ENCODE assay signal across 8 mouse cellular contexts in the genomic region with DNA sequence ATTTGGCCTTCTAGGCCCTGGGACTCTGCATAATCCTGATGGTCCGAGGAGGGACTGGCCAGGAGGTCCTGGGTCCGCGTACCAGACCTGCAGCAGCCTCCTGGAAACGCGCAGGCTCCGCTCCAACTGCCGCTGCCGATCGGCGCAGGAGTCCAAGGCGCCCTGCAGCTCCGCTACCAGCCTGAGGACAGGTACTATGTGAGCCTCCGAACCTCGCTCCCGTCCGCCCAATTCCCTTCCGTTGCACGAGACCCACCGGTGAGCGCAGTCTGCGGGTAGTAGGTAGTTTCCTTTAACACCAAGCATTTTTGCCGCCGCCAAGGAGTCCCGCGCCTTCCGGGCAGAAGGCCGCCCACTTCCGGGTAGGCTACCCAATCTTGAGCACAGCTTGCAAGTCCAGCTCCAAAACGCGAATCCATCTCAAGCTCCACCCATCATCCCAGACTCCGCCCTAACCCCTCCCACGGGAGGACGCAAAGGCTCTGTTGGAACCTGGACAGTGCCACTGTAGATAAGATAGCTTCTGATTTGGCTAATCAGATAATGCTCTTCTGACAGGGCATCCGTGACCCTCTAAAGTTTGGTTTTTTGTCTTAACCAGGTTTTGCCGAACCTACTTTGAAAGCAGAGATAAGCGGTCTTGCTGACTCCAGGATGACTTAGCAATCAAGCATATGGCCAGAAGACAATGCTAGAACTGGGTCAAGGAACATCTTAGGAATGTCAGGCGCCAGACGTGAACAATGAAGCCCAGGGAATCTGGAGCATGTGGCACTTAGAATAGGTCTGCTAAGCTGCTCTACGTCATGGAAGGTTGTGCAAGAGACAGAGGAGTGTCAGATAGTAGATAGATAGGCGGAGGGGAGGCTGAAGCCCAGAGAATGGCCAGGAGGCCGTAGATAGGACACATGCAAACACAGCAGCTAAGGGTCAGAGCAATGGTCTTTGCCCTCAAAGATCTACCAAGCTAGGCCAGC. TPM values are rescaled to one million over a fixed set of nuclear protein-coding genes. Genes with fewer than 3 reads are reported as not detected.
DNase-seq lines count a peak whose midpoint lies in the region; ATAC-seq and TF ChIP-seq lines count a peak whose summit lies in the region.

Gene Tedc2 (minus strand): TSS at position 417 of the 977 bp plus-strand sequence.

- H3K4me1 ChIP-seq in intestine, postnatal 0 days (replicated peaks; ENCODE audit: control insufficient read depth, insufficient read depth, low read length), result peaks cover 5% of the 10 kb centered on the region
- H3K4me1 ChIP-seq in midbrain, embryonic 10.5 days, result peaks cover 24% of the 10 kb centered on the region

- no peak for TF ChIP-seq CTCF in intestine, postnatal 0 days (IDR thresholded peaks at IDR 0.05; ENCODE audit: low read depth)

- intact Hi-C loops in left cerebral cortex, postnatal 36 days (cut with DNase I), result no loop called here

- H3K4me3 ChIP-seq in intestine, postnatal 0 days (ENCODE audit: low read depth, low read length), result peak within 1 kb of the TSS; percentile 85
- peak within 1 kb of the TSS; percentile 75 for H3K4me3 ChIP-seq in midbrain, embryonic 10.5 days

- ATAC-seq in intestine, postnatal 0 days, result peak; percentile 89

- peak within 1 kb of the TSS; percentile 70 for H3K27ac ChIP-seq in intestine, postnatal 0 days (ENCODE audit: low read depth, low read length)
- H3K27ac ChIP-seq in midbrain, embryonic 10.5 days (replicated peaks), result peak within 1 kb of the TSS; percentile 86

- no peaks in the 10 kb centered on the region for H3K27me3 ChIP-seq in intestine, postnatal 0 days (replicated peaks; ENCODE audit: control insufficient read depth, insufficient read depth, low read length)
- H3K27me3 ChIP-seq in midbrain, embryonic 10.5 days (ENCODE audit: low read depth, poor library complexity, severe bottlenecking), result no peaks in the 10 kb centered on the region

- H3K4me2 ChIP-seq in intestine, postnatal 0 days (replicated peaks; ENCODE audit: low read depth), result peak within 1 kb of the TSS; percentile 95

- H3K9ac ChIP-seq in intestine, postnatal 0 days (ENCODE audit: low read depth, low read length), result peak within 1 kb of the TSS; percentile 71

- peak; percentile 96 for DNase-seq in adrenal gland, postnatal 10 days
- peak; percentile 95 for DNase-seq in embryo, embryonic 9.5 days (ENCODE audit: extremely low spot score)
- peak; percentile 72 to 89 for DNase-seq in gastrocnemius, postnatal 4 days (ENCODE audit: low spot score in 2 of 2)
- DNase-seq in left cerebral cortex, postnatal 36 days (ENCODE audit: low spot score in 2 of 2), result peak; percentile 90 to 91
- DNase-seq in midbrain, embryonic 10.5 days (ENCODE audit: low spot score), result peak; percentile 92
- peak; percentile 88 to 94 for DNase-seq in right cerebral cortex, postnatal 36 days (ENCODE audit: low spot score in 2 of 2)
- peak; percentile 86 to 90 for DNase-seq in urinary bladder, postnatal 4 days (ENCODE audit: low spot score in 2 of 2)

- H3K9me3 ChIP-seq in intestine, postnatal 0 days (ENCODE audit: control insufficient read depth), result no peaks in the 10 kb centered on the region
- H3K9me3 ChIP-seq in midbrain, embryonic 10.5 days (replicated peaks), result no peaks in the 10 kb centered on the region

- 2% methylated on average over 41 of the region's 41 CpGs for WGBS in intestine, postnatal 0 days
- 5% methylated on average over 41 of the region's 41 CpGs for WGBS in midbrain, embryonic 10.5 days

- H3K36me3 ChIP-seq in intestine, postnatal 0 days (ENCODE audit: control insufficient read depth, insufficient read depth), result peaks cover 47% of the 10 kb centered on the region
- peaks cover 74% of the 10 kb centered on the region for H3K36me3 ChIP-seq in midbrain, embryonic 10.5 days

RNA-seq across cellular contexts. Expression of gene Tedc2, which starts in this region (rescaled TPM):
- 1 to 10 TPM; 7.2 to 9.8 TPM for total RNA-seq in adrenal gland, postnatal 10 days (2021)
- 1 to 10 TPM; 6.0 to 6.1 TPM for total RNA-seq in gastrocnemius, postnatal 4 days (2021)
- polyA plus RNA-seq in intestine, postnatal 0 days (2015; fragmentation: Nextera tagmentation; extraction: Ambion mirVana), result 6.8 and 7.3 TPM in 2 replicates
- total RNA-seq in left cerebral cortex, postnatal 36 days (2021), result 10 to 100 TPM in 1 of 2 experiments, 1 to 10 TPM in 1; 9.4 to 14.2 TPM
- polyA plus RNA-seq in midbrain, embryonic 10.5 days (2016; fragmentation: Nextera tagmentation; extraction: Ambion mirVana), result 22.4 and 22.9 TPM in 2 replicates

Comparison
In these comparisons a context has a peak if more than half of its experiments do, and no peak if none do; other contexts are left out.
1. Peak in every context shown above with its lines: DNase-seq, ATAC-seq, H3K4me3 ChIP-seq and H3K27ac ChIP-seq.